Comparison of ENCODE assay signal across 22 mouse cellular contexts in the genomic region with DNA sequence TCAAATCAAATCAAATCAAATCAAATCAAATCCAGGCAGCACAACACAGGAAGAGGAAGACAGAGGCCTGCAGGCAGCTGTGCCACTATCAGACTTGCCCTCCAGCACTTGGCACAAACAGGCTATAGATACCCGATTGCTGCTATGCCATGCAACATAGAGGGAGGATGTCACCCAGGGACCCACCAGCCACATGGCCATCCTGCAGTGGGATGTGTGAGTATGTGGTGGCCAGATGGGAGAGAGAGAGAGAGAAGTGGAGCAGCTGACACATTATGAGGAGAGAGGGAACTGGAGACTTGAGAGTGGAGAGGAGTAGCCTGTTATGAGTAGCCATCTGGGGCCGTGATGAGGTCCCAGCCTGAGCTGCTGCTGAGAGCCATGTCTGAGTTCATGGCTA.
"Had no signal": no experiment of that assay in that cellular context is flagged by ENCODE, and none has a peak within 500 bp of the region (broad histone marks: within the 10 kb centered on the region; RNA-seq: fewer than 3 reads in every experiment).

No protein-coding gene starts in this region.

- ATAC-seq: liver, embryonic 12.5 days; midbrain, embryonic 13.5 days had no signal

- H3K9me3 ChIP-seq: limb, embryonic 12.5 days; limb, embryonic 15.5 days; liver, embryonic 12.5 days; liver, embryonic 15.5 days; lung, embryonic 15.5 days; megakaryocyte, embryonic 14.5 days; midbrain, embryonic 10.5 days; midbrain, embryonic 13.5 days; neural tube, embryonic 12.5 days had no signal

- H3K9ac ChIP-seq: limb, embryonic 12.5 days; limb, embryonic 15.5 days; liver, embryonic 12.5 days; liver, embryonic 15.5 days; lung, embryonic 15.5 days; midbrain, embryonic 13.5 days; neural tube, embryonic 12.5 days had no signal

- H3K4me3 ChIP-seq: layer of hippocampus, adult 2 months; limb, embryonic 12.5 days; limb, embryonic 15.5 days; liver, embryonic 12.5 days; liver, embryonic 15.5 days; lung, embryonic 15.5 days; megakaryocyte, embryonic 14.5 days; midbrain, embryonic 10.5 days; midbrain, embryonic 13.5 days; neural tube, embryonic 12.5 days had no signal

- H3K27ac ChIP-seq: kidney, postnatal 0 days; layer of hippocampus, adult 2 months; limb, embryonic 12.5 days; limb, embryonic 15.5 days; liver, embryonic 12.5 days; liver, embryonic 15.5 days; lung, embryonic 15.5 days; midbrain, embryonic 10.5 days; midbrain, embryonic 13.5 days; neural tube, embryonic 12.5 days; stomach, postnatal 0 days had no signal

- H3K4me1 ChIP-seq: limb, embryonic 12.5 days; limb, embryonic 15.5 days; liver, embryonic 12.5 days; liver, embryonic 15.5 days; lung, embryonic 15.5 days; megakaryocyte, embryonic 14.5 days; midbrain, embryonic 10.5 days; midbrain, embryonic 13.5 days; neural tube, embryonic 12.5 days had no signal

- DNase-seq: kidney, adult 2 months; kidney, postnatal 25 days; layer of hippocampus, adult 9-11 months; lung, adult 18-20 months; lung, postnatal 10 days; lung, postnatal 36 days; right cerebral cortex, adult 18-20 months; right cerebral cortex, postnatal 14 days; right cerebral cortex, postnatal 4 days; thymus, postnatal 25 days had no signal

- H3K27me3 ChIP-seq: limb, embryonic 12.5 days; limb, embryonic 15.5 days; liver, embryonic 12.5 days; liver, embryonic 15.5 days; lung, embryonic 15.5 days; midbrain, embryonic 13.5 days; neural tube, embryonic 12.5 days had no signal

- H3K4me2 ChIP-seq: limb, embryonic 12.5 days; limb, embryonic 15.5 days; liver, embryonic 12.5 days; liver, embryonic 15.5 days; lung, embryonic 15.5 days; midbrain, embryonic 13.5 days; neural tube, embryonic 12.5 days had no signal

- H3K36me3 ChIP-seq: limb, embryonic 12.5 days; limb, embryonic 15.5 days; liver, embryonic 12.5 days; liver, embryonic 15.5 days; lung, embryonic 15.5 days; midbrain, embryonic 10.5 days; midbrain, embryonic 13.5 days; neural tube, embryonic 12.5 days had no signal
